Mouse (Mus musculus) right cerebral cortex, postnatal 10 days (tissue): Measurements from ENCODE around the gene Hdac4.
A peak's percentile ranks its signal among the peaks of the same experiment; 100 is the strongest.

Source experiments
- DNase-seq, 2 experiments: peaks; one replicate each; pipeline ENCODE4 v3.0.0; 2021; ENCODE audit warnings: low spot score in 2 of 2

Gene Hdac4

DNA sequence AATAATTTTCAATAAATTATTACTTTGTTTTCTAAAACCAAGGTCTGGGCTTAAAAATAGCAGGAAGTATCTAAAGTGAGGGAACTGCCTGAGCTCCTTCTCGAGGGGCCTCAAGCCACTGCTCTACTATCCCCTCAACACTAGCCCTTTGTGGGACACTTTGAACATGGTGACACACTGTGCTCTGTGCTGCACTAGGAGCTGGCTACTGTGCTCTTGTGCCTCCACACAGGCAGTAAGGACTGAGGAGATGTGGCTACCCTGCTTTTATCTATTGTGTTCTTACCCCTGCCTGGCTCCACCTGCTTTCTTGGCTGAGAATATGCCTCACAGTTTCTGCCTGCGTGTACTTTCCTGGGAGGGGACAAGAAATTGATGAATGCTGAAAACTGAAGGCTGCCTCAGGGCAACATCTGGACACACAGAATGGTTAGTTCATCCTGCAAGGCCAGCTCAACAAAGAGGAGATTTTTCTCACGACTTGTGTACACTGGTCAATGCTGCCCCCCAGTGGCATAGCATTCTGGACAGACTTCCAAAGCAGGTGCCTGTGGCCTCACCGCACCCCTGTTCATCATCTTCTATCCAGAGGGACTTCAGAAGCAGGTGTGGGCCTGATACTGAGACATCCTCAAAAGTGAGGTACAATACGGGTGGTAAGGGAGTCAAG is 226.7 kb downstream of the Hdac4 start:
- DNase-seq = peak; percentile 45 to 75

DNA sequence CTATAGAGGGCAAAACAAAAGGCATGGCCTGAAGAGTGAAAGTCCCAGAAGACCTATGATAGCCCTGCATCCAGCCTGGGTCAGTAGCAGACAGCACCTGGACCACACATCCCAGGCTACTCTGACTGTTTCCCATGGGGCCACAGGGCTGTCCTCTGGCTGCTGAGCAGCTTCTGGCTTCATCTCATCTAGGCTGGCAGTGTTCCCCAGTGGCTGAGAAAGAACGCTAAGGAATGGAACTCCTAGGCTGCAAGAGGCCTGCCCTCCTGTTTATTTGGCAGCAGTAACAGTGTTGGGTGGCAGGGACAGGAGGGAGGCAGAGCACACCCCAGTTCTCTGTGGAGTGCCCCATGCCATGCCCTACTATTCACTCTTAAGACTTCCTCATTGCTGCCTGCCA is 228.5 kb downstream of the Hdac4 start:
- DNase-seq = peak; percentile 59 to 62

DNA sequence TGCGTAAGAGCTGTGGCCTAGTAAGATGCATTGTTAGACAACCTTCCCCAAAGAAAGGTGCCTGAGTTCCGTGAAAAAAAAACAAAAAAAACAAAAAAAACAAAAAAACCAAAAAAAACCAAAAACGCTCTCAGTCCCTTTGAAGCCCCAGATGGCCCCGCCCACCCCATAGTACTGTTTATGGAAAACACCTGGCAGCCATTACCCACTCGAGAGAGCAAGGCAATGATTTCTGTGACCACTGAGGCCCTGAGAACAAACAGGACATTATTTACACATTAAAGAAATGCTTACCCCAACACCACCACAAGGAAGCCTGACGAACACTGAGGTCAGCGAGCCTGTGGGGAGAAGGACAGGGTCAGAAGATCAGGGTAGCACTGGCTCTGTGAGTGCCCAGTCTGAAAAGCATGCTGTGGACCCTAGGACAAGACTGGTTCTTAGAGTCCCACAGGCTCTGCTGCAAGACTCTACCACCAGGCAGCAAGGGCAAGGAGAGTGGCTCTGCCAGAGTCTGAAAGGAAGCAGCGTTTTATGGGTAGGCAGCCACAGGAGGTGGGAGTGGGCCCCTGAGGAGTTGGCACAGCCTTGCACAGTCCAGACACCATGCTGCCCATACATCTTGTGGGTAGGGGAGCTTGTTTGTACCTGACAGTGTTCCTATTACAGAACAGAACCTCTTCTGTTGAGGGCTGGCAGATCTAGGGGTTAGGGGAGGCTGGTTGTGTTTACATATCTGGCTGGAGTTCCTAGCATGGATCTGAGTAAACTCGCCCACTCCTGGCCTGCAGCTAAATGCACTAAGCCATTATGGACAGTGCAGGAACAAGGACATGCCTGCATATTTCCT is 230.8 kb downstream of the Hdac4 start:
- no peak for DNase-seq

DNA sequence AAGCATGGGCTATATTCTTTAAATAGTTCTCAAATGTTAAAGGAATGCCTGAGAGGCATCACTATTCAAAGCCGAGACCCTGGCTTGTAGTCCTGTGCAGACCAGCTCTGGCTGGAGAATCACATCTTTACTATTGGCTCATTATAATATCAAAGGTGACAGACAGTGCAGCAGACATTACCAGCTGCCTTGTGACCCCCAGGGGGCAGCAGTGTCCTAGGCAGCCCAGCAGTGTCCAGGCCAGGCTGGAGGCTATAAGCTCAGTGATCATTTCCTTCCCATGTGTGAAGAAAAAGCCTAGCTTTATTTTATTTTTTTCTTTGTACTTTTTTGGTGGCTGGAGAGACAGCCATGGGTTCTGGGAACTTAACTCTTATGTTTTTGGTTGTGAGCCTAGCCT is 233.2 kb downstream of the Hdac4 start:
- peak; percentile 47 to 55 for DNase-seq

DNA sequence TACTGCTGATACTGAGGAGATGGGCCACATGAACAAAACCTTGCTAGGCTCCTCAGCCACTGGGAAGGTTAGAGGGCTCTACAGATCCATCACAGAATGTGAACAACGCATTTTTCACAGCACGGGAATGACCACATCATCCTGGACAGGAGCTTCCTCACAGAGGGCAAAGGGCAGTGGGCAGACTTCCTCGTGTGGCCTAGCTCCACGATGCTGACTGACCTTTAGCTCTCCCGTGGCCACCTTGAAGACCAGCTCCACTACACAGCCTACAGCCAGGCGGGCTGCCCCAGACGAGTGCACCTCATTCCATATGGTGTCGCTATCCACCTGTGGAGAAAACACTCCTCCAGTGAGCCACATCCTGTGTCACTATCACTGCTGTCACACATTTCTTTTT is 234.3 kb downstream of the Hdac4 start:
- no peak for DNase-seq

DNA sequence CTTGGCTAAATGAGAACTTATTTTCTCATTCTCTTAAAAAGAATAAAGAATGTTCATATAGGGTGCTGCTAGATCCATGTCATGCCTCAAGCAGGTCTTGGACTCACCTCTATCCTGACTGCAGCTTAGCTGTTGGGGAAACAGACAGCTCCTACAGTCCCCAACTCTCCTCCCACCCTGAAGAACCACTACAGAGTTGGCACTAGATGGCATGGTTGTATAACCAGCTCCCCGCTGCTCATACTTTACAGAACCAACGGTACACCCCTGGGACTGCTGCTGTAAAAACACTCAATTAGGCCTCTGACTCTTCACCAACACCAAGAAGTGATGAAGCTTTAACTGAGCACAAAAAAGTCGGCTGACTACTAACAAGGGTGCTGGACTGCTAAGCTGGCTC is 235.6 kb downstream of the Hdac4 start:
- no peak for DNase-seq

DNA sequence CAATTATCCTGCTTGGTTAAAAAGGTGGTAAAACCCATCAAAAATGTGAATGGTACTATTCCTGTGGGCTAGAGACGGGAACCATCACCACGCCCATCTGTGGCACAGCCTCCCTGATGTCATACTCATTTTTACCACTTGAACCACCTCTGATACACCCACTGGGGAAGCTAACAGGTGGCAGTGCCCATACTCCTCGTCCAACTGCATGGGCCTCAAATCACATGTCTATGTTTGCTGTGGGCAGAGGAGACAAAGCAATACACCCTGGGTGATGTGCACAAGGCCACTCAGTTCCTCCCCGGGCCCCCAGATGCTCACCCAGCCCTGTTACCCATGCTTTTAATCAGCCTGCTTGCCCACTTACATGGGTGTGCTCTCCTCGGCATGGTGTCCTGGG is 236.5 kb downstream of the Hdac4 start:
- DNase-seq = no peak

DNA sequence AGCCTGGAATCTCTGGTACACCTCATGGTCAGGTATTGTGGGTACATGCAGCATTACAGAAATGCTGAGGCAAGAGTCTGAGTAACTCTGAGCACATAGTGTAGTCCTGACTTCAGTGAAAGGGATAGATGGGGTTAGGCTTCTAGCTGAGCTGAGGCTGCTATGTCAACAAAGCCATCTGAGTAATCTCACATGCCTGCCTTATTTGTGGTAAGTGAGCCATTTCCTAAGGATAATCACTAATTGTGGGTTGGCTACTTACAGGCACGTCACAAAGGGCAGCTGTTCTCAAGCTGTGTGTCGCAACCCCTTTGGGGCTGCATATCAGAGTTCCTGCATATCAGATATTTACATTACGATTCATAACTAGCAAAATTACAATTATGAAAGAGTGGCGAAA is 239.3 kb downstream of the Hdac4 start:
- no peak for DNase-seq

DNA sequence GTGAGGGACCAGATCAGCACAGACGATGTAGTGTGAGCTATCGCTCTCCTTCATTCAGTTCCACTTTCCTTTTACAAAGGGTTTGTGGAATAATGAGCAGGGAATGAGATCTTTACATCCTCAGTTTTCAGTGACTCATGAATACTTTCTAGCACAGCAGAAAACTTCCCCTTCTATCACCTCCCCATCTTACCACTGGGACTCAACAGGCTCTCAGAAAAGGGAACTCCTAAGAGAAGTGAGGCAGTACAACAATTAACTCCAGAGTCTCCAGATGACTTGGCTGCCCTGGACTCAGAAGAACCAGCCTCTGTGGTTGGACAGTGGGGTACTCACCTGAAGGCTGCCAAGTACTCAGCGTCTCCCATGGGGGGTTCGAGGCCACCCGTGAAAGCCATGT is 240.5 kb downstream of the Hdac4 start:
- no peak for DNase-seq

DNA sequence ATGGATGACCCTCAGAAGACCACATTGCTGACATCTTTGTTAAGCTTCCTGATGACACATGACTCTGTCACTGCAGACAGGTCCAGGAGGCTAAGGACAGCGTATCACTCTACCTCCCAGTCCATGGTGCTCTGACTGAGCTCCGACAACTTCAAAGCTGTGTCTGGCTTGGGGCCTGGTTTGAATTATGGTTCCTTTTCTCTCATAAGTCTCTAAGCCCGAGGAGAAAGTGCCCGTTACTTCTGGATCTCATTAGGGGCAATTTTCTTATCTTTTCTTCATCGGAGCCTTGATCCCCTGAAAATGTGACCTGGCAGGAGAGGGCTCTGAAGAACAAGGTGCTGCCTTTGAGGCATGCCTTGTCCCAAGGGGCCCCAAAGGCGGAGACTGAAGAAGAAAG is 242.6 kb downstream of the Hdac4 start:
- no peak for DNase-seq

DNA sequence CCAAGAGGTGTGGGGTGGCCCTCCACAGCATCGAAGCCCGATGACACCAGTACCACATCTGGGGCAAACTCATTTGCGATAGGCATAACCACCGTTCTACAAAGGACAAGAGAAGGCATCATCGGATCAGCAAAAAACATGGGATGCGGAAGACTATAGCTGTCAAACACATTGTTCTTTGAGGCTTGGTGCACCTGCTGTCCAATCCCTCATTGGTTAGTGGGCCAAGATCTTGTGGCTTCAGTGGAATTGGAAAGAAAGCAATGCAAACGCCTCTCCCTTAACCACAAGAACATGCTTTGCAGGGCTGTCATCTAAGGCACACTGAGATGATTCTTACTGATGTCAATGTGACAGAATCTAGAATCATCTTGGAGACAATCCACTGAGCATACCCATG is 248.1 kb downstream of the Hdac4 start:
- no peak for DNase-seq

DNA sequence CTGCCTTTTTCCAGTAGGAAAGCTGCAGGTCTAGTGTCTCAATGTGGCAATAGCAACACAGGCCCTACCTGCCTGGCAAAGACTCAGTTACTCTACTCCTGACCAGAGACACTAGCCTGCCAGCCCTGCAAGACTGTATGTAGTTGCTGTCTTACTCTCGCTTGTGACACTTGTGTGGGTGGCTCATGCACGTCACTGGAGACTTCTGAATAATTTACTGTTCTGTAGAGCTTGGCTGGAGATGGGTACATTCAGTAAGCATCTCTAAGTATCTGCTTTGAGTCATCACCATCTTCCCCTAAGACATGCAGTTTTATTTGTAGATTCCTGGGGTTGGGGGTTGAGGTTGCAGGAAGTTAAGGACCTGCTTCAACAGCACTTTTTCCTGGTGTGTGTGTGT is 252.9 kb downstream of the Hdac4 start:
- DNase-seq = no peak

DNA sequence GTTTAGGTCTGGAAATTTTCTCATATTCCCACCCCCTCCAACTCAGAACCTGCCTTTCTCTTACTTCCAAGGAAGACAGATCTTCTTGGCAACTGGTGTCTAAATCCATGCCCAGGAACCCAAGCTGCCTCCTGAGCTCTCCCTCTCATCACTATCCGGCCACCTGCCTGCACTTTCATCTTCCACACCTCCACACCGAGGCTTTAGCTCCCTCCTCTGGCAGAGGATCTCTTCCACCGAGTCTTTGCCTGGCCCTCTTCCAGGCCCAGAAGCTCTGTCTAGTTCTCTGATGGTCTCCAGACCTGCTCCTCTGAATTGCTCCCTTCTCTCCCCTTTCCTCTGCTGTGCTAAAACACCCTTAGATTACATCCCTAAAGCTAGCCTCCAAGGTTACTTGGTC is 253.5 kb downstream of the Hdac4 start:
- no peak for DNase-seq

DNA sequence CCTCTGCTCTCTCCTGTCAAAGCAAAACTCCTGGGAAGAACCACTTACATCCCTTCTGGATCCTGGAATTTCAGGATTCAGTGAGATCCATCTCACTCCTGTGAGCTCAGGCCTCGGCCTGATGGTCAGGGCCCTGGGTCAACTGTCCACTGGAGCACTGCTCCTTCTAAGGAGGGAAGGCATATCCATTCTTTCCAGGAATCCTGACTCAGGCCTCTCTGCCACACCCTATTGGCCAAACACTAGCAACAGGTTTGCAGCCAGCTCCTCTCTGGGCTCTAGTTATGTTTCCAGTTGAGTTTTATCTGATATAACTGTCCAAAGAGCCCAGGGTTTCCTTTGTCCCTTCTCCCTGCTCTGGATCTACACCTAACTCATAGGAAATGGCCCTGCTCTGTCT is 254.4 kb downstream of the Hdac4 start:
- DNase-seq = no peak

DNA sequence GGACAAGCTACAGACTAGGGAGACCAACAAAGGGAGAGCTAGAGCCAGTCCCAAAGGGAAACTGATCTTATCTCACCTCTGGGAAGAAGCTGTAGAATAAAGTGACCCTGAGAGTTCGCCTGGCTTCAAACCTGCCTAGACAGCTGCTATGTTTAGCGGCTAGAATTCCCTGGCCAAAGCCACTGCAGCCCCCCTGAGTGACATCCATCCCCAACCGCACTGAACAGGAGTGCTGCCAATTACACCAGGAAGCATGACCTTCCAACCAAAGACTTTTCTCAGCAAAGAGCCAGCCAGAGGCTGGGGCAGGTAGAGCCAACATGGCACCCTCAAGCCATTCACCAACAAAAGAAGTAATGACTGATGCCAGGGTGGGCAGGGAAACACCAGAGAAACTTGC is 260.3 kb downstream of the Hdac4 start:
- DNase-seq = no peak

DNA sequence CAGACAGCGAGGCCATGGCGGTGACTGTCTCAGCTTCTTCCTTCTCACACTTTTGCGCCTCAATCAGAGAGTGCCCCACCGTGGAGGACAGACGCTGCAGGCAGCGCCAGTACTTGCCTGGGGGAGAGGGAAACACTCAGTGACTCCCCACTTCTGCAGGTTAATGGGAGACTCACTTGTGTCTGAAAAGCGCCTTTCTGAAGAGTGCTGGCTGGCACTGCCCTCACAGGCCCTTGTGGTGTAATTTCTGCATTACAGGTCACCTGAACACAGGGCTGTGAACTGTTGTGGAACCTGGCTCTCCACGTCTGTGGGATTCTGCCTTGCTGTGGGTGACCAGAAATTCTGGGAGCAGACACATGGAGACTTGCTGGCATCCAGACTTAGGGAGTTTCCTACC is 261.8 kb downstream of the Hdac4 start:
- no peak for DNase-seq

DNA sequence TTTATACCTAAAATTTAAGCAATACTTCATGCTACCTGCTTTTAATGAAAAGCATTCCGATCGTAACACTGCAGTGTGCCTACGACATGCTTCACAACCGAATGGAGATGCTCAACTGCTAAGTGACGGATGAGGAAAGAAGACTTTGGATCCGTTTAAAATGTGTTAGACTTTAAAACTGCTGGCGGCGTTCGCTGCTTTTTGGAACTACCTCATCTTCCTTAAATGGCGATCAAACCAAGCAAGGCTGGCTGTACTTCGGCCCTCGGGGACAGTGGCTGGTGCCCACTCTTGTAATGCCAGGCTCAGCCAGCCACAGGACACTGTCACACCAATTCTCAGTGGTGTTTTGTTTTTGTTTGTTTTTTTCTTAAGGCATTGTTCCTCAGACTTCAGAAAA is 263.3 kb downstream of the Hdac4 start:
- DNase-seq = no peak

DNA sequence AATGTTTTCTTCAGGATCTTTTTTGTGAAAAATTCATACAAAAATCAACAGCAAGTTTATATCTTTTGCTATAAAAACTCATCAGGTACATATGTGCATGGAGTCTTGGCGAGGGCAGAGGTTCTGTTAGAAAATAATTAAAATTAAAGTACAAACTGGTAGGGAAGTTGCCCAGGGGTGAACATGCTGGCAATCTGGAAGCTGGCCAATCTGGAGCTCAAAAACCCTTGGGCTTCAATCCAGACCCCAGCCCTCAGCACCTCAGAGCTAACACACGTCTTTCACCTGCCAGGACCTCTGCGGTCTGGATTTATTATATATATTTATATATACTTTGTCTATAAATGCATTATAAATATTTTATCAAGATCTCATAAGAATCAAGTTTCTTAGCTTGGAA is 263.7 kb downstream of the Hdac4 start:
- DNase-seq = no peak

DNA sequence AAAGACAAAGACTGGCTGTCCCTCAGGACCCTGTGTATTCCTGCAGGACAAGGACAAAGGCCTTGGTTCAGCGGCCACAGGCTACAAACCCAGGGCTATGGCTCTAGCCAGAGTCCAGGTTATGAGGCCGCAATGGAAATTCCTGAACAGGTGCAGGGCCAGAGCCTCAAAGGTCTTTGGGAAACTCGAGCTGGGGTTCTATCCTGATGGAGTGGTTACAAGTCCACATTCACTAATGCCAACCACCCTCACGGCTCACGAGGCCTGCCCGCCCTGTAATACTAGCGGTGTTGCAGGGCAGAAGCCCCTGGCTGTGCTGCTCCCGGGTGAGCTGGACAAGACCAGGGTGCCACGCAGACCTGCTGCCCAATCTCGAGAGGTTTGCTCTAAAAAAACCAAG is 264.3 kb downstream of the Hdac4 start:
- DNase-seq = no peak

DNA sequence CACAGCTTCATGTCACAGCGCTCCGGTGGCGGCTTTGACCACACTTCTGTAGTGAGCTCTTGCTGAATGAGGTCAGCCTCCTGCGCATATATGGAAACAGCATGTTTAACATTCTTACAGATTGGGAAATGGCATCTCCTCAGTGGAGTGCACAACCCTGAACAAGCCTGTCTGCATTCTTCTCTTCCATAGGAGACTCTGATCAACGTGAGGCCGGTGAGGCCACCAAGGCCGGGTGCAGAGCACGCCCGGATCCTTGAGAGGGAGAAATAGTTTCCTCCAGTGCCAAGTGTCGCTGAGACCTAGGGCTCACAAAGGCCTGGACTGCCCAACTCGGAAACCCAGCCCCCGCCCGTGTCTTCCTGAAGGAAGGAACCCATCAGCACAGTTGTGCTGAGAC is 266.4 kb downstream of the Hdac4 start:
- no peak for DNase-seq

DNA sequence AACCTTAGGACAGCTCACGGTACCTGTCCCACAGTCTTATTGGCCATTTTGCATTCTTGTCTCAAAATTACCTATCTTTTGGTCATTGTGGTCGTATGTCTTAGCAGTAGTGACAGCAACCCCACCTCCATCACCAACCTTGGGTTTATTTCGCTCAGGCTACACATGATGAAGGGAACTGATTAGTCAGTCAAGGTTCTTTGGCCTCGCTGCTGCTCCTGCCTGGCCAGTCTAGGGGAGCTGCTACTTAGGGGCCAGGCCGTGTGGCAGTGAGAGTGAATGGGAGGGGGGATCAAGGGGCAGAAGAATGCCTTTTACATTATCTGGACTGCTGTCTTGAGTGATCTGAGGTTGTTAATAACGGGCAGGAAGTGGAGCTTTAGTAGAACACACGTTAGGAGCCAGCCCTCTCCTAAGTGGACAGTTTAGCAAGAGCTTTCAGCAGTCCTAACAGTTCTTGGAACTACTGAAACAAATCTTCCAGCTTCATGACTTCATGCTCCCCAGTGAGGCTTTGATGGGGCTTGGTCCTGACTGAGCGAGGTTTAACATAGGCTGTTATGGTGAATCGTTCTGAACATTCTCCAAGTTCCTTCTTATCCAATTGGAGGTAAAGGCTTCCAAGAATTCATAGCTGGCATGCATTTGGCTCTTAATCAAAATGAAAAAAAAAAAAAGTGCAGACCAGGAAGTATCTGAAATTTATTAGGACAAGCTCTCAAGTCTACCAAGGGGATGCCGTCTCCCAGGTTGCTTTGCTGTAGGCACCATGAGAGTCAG is 267.8 kb downstream of the Hdac4 start:
- no peak for DNase-seq

DNA sequence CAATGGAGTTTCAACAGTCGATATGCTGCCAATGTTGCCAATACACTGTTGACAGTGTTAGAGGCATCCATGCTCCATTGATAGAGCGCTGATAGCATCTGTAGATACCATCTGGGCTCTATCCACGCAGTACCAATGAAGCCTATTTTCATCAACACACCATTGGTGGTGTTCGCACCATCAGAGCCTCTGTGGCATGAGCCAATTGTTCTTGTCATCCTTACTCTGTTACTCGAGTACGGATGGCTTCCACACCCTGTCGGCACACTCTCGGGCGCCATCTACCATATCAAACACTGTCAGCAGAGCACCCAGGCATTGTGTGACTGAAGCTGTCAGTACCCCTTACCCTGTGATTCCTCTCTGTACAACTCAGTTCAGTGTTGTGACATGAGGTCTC is 271.9 kb downstream of the Hdac4 start:
- DNase-seq = no peak
